Mouse (Mus musculus) olfactory bulb, adult 2 months (tissue): ENCODE data around the gene Tyw3.

Source experiments
- CTCF ChIP-seq: fragments of 200-500 bp; IDR thresholded peaks from 2 replicates; pipeline ENCODE4 v1.5.1; 2012; ENCODE audit warnings: low read depth, mild to moderate bottlenecking, low read length, moderate library complexity; ENCODE audit not compliant: insufficient read depth
- POLR2A ChIP-seq: fragments of 200-500 bp; IDR thresholded peaks from 2 replicates; pipeline ENCODE4 v1.6.1; 2012; ENCODE audit warnings: mild to moderate bottlenecking, low read depth, low read length, moderate library complexity; ENCODE audit not compliant: insufficient read depth

DNA sequence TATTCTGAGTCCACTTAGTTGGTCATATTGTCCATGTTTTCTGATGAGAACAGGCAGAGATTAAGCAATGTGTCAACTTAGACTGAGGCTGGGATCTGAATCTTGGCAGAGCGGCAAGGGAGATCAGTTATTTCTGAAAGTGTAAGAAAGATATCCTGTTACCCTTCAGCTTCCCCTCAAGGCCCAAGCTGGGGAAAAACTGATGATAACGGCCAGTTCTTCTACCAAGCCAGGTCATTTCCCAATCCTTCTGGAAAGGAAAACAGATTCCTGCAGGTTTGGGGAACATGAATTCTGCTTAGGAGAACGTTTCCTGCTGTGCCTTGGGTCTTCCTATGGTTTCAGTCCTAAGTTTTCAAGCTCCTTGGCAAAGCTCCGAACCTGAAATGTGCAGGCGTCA lies 63.7 kb downstream of the Tyw3 start:
- no peak for TF ChIP-seq CTCF
- TF ChIP-seq POLR2A, result no peak
